Mouse (Mus musculus) ovary, postnatal 10 days (tissue): ENCODE results near the gene Krt81.

Experiments used
- DNase-seq: peaks from one replicate; pipeline ENCODE4 v3.0.0; 2022; ENCODE audit warnings: low spot score

Krt81 gene

DNA sequence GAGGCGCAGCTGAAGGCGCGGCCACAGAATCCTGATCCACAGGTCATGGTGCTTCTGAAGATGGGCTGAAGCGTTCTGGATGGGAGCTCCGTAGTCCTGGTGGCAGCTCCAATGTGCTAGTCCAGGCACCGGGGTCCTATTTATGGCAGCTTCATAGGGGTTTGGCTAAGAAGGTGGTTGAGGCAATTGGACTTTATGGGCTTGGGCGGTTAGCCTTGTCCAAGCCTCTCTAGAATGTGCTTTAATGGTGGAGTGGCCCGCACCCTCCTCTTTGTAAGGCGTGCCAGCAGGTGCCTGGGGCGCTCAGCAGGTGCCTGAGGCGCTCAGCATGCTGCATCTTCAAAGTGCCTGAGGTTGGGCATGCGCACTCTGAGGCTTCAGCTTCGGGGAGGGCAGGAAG, at the start of gene Krt81:
Gene Krt81, minus strand, starts transcription at position 101 of the 400 bp plus-strand sequence.
- no peak for DNase-seq

- no peak for DNase-seq
Measured at GRCm38 (mm10) chr15:101508247-101508646, 44.7 kb upstream of the Krt81 start.

DNA sequence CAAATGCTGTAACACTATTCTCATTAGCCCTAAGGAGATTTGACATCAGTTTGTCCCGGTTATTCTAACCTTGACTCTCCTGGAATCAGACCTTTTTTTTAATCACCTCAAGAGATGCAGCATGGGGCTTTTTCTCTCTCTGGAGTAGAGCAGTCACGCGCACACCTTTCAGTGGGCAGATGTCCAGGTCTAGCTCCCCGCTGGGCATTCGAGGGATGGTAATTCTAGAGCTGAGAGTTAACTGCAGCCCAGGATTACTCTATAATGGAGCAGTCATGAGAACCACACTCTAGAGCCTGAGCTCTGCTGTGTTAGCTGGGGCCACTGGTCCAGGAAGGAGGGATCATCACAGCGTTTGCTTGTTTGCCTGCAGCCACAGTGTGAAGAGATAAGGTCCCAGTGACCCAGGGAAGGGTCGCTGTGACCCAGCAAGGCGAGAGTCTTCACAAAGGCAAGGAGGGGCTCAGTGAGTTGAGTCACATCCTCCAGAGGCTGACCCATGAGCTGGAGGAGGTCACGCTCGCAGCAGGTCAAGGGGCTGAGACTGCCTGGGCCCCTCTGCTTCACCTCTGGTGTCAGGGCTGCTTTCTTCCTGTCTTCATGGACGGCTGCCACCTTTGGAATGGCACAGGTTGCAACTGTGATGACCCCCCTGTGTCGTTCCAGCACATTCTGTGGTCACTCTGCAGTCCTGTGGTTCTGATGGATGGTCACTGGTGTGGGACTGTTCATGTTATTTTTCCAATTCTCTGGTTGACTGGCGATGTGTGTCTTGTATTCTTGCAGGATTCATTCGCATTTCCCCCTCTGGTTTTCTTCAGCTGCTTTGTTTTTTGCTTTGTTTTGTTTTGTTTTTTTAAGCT, 43.6 kb upstream of the Krt81 start:
- no peak for DNase-seq

DNA sequence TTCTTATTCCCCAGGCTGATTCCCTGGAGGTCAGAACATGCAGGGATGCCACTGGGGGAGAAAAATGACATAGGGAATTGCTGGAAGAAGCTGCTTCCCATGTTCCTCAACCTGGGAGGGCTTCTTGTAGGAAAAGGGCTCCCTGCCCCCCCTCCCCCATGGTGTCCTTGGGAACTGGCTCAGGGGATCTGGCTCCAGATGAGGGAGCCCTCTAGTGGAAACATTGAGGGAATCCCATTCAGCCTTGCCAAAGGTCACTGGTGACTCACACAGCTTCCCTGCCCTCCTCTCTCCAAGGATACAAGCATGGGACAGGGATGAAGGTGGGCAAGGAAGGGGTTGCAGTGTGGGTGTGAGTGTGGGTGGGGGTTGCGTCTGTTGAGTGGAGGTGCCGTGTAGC, 33.6 kb upstream of the Krt81 start:
- DNase-seq = no peak

- DNase-seq = no peak
Measured at GRCm38 (mm10) chr15:101495266-101495665, 31.7 kb upstream of the Krt81 start.

DNA sequence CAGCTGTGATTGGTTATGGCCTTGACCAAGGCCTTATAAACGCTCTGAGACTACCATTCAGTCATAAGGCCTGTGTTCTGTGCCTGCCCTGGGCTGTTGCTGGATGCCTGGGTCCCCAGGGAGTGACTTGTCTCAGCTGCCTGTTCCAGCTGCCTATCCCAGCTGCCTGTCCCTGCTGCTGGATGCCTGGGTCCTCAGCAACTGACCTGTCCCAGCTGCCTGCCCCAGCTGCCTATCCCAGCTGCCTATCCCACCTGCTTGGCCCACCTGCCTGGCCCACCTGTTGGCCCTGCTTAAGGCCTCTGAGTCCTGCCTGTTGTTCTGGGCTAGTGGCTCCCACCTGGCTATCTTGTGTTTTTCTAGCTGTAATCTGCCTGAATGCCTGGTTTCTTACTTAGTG, 30.7 kb upstream of the Krt81 start:
- no peak for DNase-seq

GRCm38 (mm10) chr15:101493713-101494112, 30.2 kb upstream of the Krt81 start:
- no peak for DNase-seq

DNA sequence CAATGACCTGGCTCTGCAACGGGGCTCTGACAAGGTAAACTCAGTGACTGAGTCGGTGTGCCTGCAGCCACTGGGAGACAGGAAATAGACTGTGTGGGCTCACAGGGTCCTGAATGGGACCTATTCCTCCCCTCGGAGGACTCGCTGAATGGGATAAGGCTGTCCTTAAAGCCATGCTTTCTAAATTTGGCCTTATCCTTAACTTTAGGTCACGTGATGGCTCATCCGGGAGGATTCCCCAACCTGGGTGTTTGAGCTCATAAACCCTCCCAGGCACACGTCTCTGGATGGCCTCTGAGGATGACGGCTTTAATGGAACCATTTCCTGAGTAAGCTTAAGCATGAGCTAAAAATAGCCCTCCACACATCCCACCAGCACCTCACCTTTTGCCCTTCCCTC, 29.2 kb upstream of the Krt81 start:
- no peak for DNase-seq

DNA sequence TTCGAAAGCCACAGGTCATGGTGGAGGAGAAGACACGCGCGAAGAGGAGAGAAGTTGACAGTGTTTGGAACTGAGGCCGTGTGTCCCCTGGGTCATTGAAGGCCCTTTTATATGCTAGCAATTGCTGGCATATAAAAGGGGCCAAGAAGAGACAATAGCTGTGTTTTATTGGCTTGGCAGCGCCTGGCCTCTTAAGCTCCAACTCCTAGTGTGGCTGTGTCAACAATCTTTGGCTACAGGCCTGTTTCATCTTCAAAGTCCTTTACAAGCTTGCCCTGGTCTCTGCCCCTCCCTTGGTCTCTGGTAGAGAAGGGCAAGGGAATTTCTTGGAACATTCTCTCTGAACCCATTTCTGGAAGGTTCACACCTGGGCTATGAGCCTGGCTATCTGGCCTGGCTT, 27.9 kb upstream of the Krt81 start, which contains the start of gene Krt83:
Gene Krt83, minus strand, starts transcription at position 82 of the 400 bp plus-strand sequence.
- no peak for DNase-seq

DNA sequence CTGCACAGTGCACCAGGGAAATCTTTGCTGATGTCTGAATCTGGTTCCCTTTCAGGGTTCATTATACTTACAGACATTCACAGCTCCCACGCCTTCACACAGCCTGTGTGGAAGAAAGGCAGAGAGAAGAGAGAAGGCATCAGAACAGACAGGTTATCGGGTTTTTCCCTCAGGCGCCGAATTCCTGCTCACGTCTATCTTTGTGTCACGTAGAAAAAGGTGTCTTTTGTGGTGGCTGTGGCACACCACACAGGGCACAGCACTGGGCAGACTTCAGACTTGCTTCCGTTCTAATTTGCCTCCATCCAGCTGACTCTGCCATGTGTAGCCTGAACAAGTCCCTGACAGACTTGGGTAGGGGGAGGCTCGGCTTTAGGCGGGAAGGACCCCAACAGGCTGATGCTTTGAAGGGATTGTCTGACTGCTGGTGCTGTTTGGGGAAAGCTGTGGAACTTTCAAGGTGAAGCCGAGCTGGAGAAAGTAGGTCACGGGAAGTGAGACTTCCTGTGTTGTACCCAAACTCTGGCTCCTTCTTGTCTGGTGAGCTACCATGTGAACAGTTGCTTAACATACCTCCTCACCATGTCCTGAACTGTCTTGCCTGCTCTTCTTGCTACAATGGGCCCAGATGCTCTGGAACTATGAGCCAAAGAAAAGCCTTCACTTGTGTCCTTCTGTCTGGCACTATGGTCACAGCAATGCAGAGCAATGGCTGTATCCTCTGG, 22.5 kb upstream of the Krt81 start:
- no peak for DNase-seq

DNA sequence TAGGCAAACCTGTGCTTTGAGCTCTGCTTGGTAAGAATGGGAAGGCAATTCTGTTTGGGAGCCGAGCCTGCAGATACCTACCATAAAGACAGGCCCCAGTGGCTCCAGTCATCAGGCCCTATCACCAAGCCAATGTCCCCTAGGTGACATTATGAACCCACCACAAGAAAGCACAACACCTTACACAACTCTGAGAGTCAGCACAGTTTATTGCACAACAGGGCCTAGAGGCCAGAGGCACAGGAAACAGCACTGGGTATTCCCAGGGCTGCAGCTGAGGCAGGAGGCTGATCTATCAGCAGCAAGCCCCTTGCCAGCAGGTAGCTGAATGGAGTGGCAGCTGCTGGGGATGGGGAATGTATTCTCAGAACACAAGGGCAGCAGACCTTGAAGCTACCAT, 21.4 kb upstream of the Krt81 start:
- no peak for DNase-seq

DNA sequence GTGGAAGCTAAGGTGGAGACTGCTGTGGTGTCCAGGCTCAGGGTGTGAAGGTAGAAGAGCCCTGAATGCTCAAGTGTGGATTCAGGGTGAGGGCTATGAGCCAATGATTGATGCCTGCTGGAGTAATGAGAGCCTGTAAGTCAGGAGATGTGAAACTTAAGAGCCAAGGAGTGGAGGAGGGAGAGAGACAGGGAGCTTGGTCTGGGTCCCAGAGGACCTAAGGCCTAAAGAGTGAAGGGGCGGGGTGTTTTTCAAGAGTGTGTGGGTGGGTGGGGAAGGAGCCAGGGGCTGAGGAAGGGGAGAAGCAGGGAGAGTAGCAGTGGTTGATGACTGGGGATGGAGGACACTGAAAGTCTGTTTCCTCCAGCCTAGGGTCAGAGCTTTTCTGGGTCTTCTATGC, 20.1 kb upstream of the Krt81 start:
- DNase-seq = no peak

DNA sequence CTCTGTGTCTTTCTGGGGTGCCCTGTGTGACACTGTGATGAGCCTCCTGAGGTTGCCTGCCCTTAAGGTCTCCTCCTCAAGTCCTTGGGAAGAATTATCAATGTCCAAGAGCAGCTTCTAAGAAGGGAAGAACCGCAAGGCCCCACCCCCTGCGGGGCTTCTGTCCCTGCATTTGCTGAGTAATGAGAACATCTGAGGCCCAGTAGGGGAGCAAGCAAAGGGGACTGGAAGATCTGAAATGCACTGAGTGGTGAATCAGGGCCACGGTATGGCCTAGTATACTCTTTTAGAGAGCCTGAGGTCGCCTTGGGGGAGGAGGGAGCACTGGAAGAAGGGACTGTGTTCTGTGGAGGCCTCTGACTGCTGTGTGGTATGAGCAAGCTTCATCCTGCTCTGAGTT, 18.5 kb upstream of the Krt81 start:
- no peak for DNase-seq

DNA sequence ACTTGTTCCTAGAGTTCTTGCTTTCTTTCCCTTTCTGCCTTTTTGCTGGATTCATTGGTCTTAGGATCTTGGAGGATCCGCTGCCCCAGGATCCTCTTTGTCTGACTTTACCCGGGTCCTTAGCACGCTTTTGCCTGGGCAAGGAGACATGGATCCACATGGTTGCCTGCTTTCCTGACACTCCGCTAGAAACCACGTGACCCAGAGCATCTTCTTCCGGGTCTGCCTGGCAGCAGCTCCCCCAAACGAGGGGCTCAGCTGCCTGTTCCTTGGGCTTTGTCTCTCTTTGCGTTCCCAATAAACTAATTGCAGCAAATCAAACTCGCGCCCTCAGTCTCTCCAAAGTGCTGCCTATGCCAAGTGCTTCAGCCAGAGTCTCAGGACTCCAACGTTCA, 16.1 kb upstream of the Krt81 start:
- no peak for DNase-seq

GRCm38 (mm10) chr15:101479007-101479665, 15.6 kb upstream of the Krt81 start:
- no peak for DNase-seq

- DNase-seq = no peak
Measured at GRCm38 (mm10) chr15:101472952-101473528, 9.5 kb upstream of the Krt81 start, which contains the start of gene Krt86. Gene Krt86 (plus strand): TSS chr15:101473478.

DNA sequence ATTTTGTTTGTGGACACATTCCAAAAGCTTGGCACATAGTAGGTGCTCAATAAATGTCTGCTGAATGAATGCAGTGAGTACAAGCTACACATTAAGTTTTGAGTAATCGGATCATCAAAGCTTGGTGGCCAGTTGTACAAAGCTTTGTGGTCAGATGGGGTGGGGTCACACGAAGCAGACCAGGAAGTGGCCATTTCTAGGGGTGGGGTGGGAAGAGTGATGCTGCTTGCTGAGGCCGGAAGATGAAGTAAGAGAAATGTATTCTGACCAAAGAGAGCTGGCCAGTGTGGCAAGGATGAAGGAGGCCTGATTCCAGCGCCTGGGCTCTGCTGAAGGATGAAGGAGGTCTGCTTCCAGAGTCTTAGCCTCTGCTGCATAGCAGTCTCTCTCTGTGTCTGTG, 5.5 kb upstream of the Krt81 start:
- DNase-seq = no peak

DNA sequence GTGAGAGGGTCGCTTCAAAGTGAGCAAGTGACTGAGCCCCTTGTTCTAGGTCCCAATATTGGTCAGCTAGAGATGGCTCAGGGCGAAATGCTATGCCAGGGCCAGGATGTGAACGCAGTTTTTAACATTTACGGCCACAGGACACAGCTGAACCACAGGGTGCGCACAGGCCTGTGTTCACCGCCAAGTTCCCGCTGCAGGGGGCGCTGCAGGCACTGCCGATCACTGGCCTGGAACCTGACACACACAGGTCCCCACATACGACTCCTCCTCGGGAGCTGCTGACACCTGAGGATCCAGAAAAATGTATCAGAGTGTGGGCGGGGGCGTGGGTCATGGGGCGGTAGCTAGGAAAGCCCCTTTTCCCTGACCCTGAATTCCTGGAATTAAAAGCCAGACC, 4.3 kb downstream of the Krt81 start:
- no peak for DNase-seq

DNA sequence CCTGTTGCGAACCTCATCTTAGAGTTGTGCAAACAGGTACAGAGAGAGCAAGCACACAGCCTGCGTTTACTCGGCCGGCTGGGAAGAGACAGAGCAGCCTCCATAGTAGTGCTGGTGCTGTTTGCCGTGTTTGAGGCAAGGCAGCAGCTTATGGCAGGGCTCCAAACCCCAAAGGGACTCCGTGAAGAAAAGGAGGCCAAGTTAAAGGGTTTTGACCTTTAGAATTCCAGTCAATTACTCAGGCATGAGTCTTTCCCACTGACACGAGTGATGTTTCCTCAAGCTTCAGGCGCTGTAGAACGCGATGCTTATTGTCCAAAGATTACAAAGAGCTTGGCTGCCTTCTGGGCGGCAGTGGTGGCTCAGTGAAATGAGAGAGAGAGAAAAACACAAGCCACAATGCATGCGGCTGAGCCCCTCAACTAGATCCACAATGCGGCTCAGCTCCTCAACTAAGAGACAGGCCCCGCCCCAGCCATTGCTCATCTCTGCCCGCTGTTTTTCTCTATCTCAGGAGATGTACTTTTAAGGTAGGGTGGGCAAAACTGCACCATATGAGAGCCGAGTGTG, 5.1 kb downstream of the Krt81 start:
- DNase-seq = no peak

- no peak for DNase-seq
Measured at GRCm38 (mm10) chr15:101455891-101456290, 7.7 kb downstream of the Krt81 start.

DNA sequence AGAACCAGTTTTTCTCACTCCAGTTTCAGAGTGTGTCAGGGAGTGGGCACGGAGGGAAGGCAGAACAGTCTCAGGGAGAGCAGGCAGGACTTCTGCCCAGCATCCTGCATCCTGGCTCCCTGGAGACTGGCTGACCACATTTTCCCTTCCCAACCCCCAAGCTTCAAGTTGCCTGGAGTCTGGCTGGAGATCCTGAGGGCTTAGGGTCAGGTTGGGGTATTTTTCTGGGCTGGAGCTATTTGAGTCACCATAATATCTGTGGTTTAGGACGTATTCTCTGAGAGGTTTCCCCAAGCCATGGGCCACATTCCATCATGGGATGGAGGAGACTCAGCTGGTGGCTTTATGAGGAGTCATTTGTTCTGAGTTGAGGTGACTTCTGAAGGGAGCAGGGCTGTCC, 8.3 kb downstream of the Krt81 start:
- DNase-seq = no peak

DNA sequence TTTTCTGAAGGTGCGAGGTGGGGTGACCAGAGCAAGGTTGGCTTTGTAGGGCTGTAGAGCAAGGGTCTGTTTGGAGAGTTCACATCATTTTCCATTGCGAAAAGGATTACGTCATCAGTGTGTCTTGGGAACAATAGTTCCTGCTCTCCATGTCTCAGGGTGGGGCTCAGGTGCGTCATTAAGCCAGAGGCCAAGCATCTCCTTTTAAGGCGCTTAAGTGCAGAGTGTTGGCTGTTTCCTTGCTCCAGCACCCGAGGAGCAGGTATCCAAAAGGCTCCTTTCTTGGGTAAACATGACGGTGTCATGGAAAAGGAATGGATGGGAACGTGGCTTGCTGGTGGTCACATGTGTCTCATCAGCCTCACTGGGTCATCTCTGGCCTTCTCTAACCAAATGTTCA, 8.8 kb downstream of the Krt81 start:
- no peak for DNase-seq
